In genomic region chr16:30190351-30190750, GRCm38 (mm10) we compare ENCODE assay signal across 24 mouse cellular contexts.
DNase-seq lines count a peak whose midpoint lies in the region; ATAC-seq and TF ChIP-seq lines count a peak whose summit lies in the region.
"Had no signal": no experiment of that assay in that cellular context is flagged by ENCODE, and none has a peak within 500 bp of the region (broad histone marks: within the 10 kb centered on the region; RNA-seq: fewer than 3 reads in every experiment).

No protein-coding gene starts in this region.

- H3K4me2 ChIP-seq in embryonic facial prominence, embryonic 14.5 days (ENCODE audit: low read depth, low read length) = peak overlapping the region; percentile 10; the same call in 1 of the 2 replicates
- no peak overlapping the region for H3K4me2 ChIP-seq in limb, embryonic 11.5 days (ENCODE audit: low read depth, severe bottlenecking)
- H3K4me2 ChIP-seq: forebrain, embryonic 13.5 days; hindbrain, embryonic 13.5 days; kidney, embryonic 15.5 days; liver, embryonic 11.5 days; midbrain, embryonic 12.5 days; neural tube, embryonic 12.5 days had no signal

- peaks cover 72% of the 10 kb centered on the region for H3K4me1 ChIP-seq in embryonic facial prominence, embryonic 14.5 days (ENCODE audit: control insufficient read depth, insufficient read depth, low read length)
- peaks cover 38% of the 10 kb centered on the region for H3K4me1 ChIP-seq in limb, embryonic 11.5 days (ENCODE audit: control insufficient read depth, insufficient read depth, low read length)

- ATAC-seq in embryonic facial prominence, embryonic 14.5 days (ENCODE audit: low read depth) = peak; percentile 60
- ATAC-seq in limb, embryonic 11.5 days (ENCODE audit: insufficient number of reproducible peaks, low FRiP score, low TSS enrichment, low read depth) = no peak
- no peak for ATAC-seq in megakaryocyte-erythroid progenitor cell, adult 5-6 weeks (replicated peaks; ENCODE audit: low FRiP score, low TSS enrichment, poor library complexity, severe bottlenecking)
- ATAC-seq: forebrain, embryonic 13.5 days; inflammation-experienced regulatory T-cells, adult 6 months had no signal

- H3K27ac ChIP-seq in embryonic facial prominence, embryonic 14.5 days (replicated peaks; ENCODE audit: low read depth, low read length) = 0 out of 2 replicates have a peak overlapping the region, but pooled peaks have one; percentile 28
- no peak overlapping the region for H3K27ac ChIP-seq in limb, embryonic 11.5 days (replicated peaks; ENCODE audit: low read depth, low read length)
- H3K27ac ChIP-seq: forebrain, embryonic 13.5 days; hindbrain, embryonic 13.5 days; kidney, embryonic 15.5 days; macrophage; midbrain, embryonic 12.5 days; neural tube, embryonic 12.5 days had no signal

- H3K4me3 ChIP-seq in embryonic facial prominence, embryonic 14.5 days (ENCODE audit: low read depth, low read length) = no peak overlapping the region
- no peak overlapping the region for H3K4me3 ChIP-seq in limb, embryonic 11.5 days (ENCODE audit: low read depth, low read length)
- H3K4me3 ChIP-seq: forebrain, embryonic 13.5 days; heart, embryonic 12.5 days; hindbrain, embryonic 13.5 days; kidney, embryonic 15.5 days; midbrain, embryonic 12.5 days; neural tube, embryonic 12.5 days had no signal

- no peak overlapping the region for H3K9ac ChIP-seq in embryonic facial prominence, embryonic 14.5 days (ENCODE audit: low read depth, low read length)
- no peak overlapping the region for H3K9ac ChIP-seq in limb, embryonic 11.5 days (ENCODE audit: low read length)
- H3K9ac ChIP-seq: forebrain, embryonic 13.5 days; heart, embryonic 12.5 days; hindbrain, embryonic 13.5 days; kidney, embryonic 15.5 days; midbrain, embryonic 12.5 days; neural tube, embryonic 12.5 days had no signal

- TF ChIP-seq CTCF in brain, embryonic 14.5 days (IDR thresholded peaks at IDR 0.05; ENCODE audit: borderline replicate concordance, extremely low read depth, insufficient read depth, insufficient read length) = no peak

- no peaks in the 10 kb centered on the region for H3K9me3 ChIP-seq in embryonic facial prominence, embryonic 14.5 days (ENCODE audit: control insufficient read depth, low read length)
- no peaks in the 10 kb centered on the region for H3K9me3 ChIP-seq in limb, embryonic 11.5 days (ENCODE audit: control insufficient read depth, low read length)
- H3K9me3 ChIP-seq: forebrain, embryonic 13.5 days; heart, embryonic 12.5 days; hindbrain, embryonic 13.5 days; kidney, embryonic 15.5 days; midbrain, embryonic 12.5 days; neural tube, embryonic 12.5 days had no signal

- 35% methylated on average over 11 of the region's 11 CpGs for WGBS in embryonic facial prominence, embryonic 14.5 days
- 23% methylated on average over 11 of the region's 11 CpGs for WGBS in limb, embryonic 11.5 days

- DNase-seq in 3T3-L1 (ENCODE audit: low read depth, low spot score) = peak; percentile 55
- DNase-seq in brain, embryonic 14.5 days (ENCODE audit: low read depth) = peak; percentile 31
- peak; percentile 91 for DNase-seq in embryonic facial prominence, embryonic 14.5 days (ENCODE audit: low spot score)
- DNase-seq in limb, embryonic 11.5 days (ENCODE audit: low spot score) = peak; percentile 58
- no peak for DNase-seq in left cerebral cortex, adult 11 months (ENCODE audit: low spot score)
- no peak for DNase-seq in adrenal gland, postnatal 10 days
- DNase-seq in c-Kit-positive CD71-positive TER-119-positive erythroid progenitor cells, embryonic 14.5 days (ENCODE audit: low spot score) = no peak
- DNase-seq: adrenal gland, adult 2 months; cerebellum, postnatal 14 days; heart, postnatal 14 days; layer of hippocampus, adult 9-11 months; lung, adult 18-20 months; right cerebral cortex, adult 18-20 months; thymus, postnatal 14 days had no signal

- no peaks in the 10 kb centered on the region for H3K27me3 ChIP-seq in embryonic facial prominence, embryonic 14.5 days (replicated peaks; ENCODE audit: control insufficient read depth, insufficient read depth, low read length)
- H3K27me3 ChIP-seq in limb, embryonic 11.5 days (ENCODE audit: control insufficient read depth, insufficient read depth, low read length) = no peaks in the 10 kb centered on the region

- TF ChIP-seq POLR2A in brain, embryonic 14.5 days (IDR thresholded peaks at IDR 0.05; ENCODE audit: borderline replicate concordance, extremely low read depth, insufficient read depth, insufficient read length, poor library complexity, severe bottlenecking) = no peak

- H3K36me3 ChIP-seq in embryonic facial prominence, embryonic 14.5 days (ENCODE audit: control insufficient read depth, insufficient read depth, low read length) = no peaks in the 10 kb centered on the region
- H3K36me3 ChIP-seq in limb, embryonic 11.5 days (ENCODE audit: control insufficient read depth, insufficient read depth, low read length) = no peaks in the 10 kb centered on the region
- H3K36me3 ChIP-seq: heart, embryonic 12.5 days; hindbrain, embryonic 13.5 days; kidney, embryonic 15.5 days; midbrain, embryonic 12.5 days; neural tube, embryonic 12.5 days had no signal

Comparison
In these comparisons a context has a peak if more than half of its experiments do, and no peak if none do; other contexts are left out.
1. DNase-seq: peak in 3T3-L1 (single experiment), brain, embryonic 14.5 days (single experiment), embryonic facial prominence, embryonic 14.5 days (single experiment) and limb, embryonic 11.5 days (single experiment); none in left cerebral cortex, adult 11 months (single experiment), adrenal gland, postnatal 10 days (single experiment) and c-Kit-positive CD71-positive TER-119-positive erythroid progenitor cells, embryonic 14.5 days (single experiment).